Mouse (Mus musculus) liver, embryonic 14.5 days (tissue): Measurements from ENCODE around the gene Ttll2.
"Not testable (repeated sequence)": the region's sequence is repeated elsewhere in the genome, so short reads cannot be mapped to it uniquely, and the experiment has no call there.

Experiments used
- CTCF ChIP-seq: IDR thresholded peaks from 2 replicates; pipeline ENCODE4 v1.5.1; 2016; ENCODE audit warnings: antibody characterized with exemption, low read depth, control low read depth
- EP300 ChIP-seq: IDR thresholded peaks from 2 replicates; pipeline ENCODE4 v1.6.1; 2016; ENCODE audit warnings: antibody characterized with exemption, low read depth

DNA sequence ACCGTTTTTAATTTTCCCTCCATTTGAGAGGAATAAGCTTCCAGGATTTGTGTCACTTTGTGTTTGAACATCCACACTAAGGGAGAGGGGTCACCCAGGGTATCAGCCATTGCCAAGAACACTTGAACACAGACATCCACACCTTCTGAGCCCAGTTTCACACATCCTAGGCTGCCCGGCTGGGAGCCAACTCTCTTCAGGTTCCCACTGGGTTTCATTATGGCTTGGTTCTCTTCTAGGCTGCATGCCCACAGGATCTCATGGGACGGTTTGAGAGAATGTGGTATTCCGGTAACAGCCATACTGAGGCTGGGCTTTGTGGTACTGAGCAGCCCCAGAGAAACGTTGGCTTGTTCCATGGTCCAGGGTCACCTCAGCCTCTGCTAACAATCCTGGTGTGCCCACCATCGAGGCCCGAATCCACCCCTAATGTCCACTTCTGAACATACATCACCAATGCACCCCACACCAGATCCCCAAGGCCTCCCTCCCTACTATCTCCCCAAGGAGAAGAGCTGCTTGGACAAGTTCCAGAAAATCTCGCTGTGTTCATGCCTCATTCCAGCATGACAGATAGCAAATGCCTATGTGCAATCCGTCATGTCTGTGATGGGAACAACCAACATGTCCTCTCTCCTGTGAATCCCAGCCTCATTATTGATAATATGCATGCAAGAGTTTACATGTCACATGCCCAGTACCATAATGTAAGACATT lies 8.4 kb upstream of the Ttll2 start:
- not testable (repeated sequence) for TF ChIP-seq CTCF, EP300
